Mouse (Mus musculus) heart, embryonic 11.5 days (tissue): Measurements from ENCODE around the gene Pacs2. TPM values are rescaled to one million over a fixed set of nuclear protein-coding genes. Genes with fewer than 3 reads are reported as not detected.

ENCODE experiments used
- ATAC-seq: fragments of 200-750 bp; cut with Nextera tagmentation; replicated peaks from 2 replicates; pipeline ENCODE4 v1.8.0; 2017; ENCODE audit warnings: moderate library complexity; ENCODE audit not compliant: insufficient number of reproducible peaks, low FRiP score, low TSS enrichment
- H3K27ac ChIP-seq: fragments of 300-500 bp; sonication (generic); 2 replicates; pipeline ENCODE4 v1.5.1; 2014; ENCODE audit warnings: mild to moderate bottlenecking, low read depth, low read length
- H3K27me3 ChIP-seq: fragments of 300-500 bp; sonication (generic); 2 replicates; pipeline ENCODE4 v1.6.1; 2014; ENCODE audit warnings: mild to moderate bottlenecking, low read length, mixed read lengths; ENCODE audit not compliant: control insufficient read depth, insufficient read depth
- H3K36me3 ChIP-seq: fragments of 300-500 bp; sonication (generic); 2 replicates; pipeline ENCODE4 v1.6.1; 2014; ENCODE audit warnings: mild to moderate bottlenecking, low read length, moderate library complexity, mixed read lengths; ENCODE audit not compliant: control insufficient read depth, insufficient read depth
- H3K4me1 ChIP-seq: fragments of 300-500 bp; sonication (generic); 2 replicates; pipeline ENCODE4 v1.6.1; 2014; ENCODE audit warnings: low read length; ENCODE audit not compliant: control insufficient read depth, insufficient read depth
- H3K4me2 ChIP-seq: fragments of 300-500 bp; sonication (generic); 2 replicates; pipeline ENCODE4 v1.6.1; 2014; ENCODE audit warnings: mild to moderate bottlenecking, moderate library complexity
- H3K4me3 ChIP-seq: fragments of 300-500 bp; sonication (generic); 2 replicates; pipeline ENCODE4 v1.5.1; 2014; ENCODE audit warnings: low read depth, low read length
- H3K9ac ChIP-seq: fragments of 300-500 bp; sonication (generic); 2 replicates; pipeline ENCODE4 v1.6.1; 2014; ENCODE audit warnings: mild to moderate bottlenecking, low read depth, low read length, moderate library complexity
- H3K9me3 ChIP-seq: fragments of 300-500 bp; sonication (generic); replicated peaks from 2 replicates; pipeline ENCODE4 v1.6.1; 2016; ENCODE audit warnings: low read length; ENCODE audit not compliant: control insufficient read depth
- WGBS: fragments of 180-500 bp; shearing (Covaris S2); extraction: QIAGEN DNeasy Blood & Tissue Kit; methylation state at CpG from one replicate; pipeline ENCODE4 v1.1.7; 2014; ENCODE audit not compliant: insufficient replicate concordance; 5-methylcytosine and 5-hydroxymethylcytosine counted together
- polyA plus RNA-seq: library from polyadenylated mRNA; unstranded; fragments of >200 nt; fragmentation: Nextera tagmentation; extraction: Ambion mirVana; gene quantifications from 2 replicates; pipeline ENCODE4 v1.2.1, GENCODE M21; 2014

Pacs2 gene
- polyA plus RNA-seq, 1 experiment from 2014 or later = 11.3 TPM

GRCm38 (mm10) chr12:113016976-113017375 is 2.7 kb downstream of the Pacs2 start:
- Histone ChIP-seq H3K4me3 (no peak overlapping the region), H3K27ac (no peak overlapping the region), H3K36me3 (0 out of 2 replicates have a peak, but pooled peaks cover 3% of the 10 kb centered on the region), H3K4me1 (peaks cover 11% of the 10 kb centered on the region), H3K4me2 (no peak overlapping the region), H3K9ac (0 out of 2 replicates have a peak overlapping the region, but pooled peaks have one; percentile 22), H3K27me3 (no peaks in the 10 kb centered on the region), H3K9me3 (no peaks in the 10 kb centered on the region)
- 74% methylated on average over 8 of the region's 8 CpGs for WGBS
- ATAC-seq = no peak

- Histone ChIP-seq H3K36me3 (0 out of 2 replicates have a peak, but pooled peaks cover 3% of the 10 kb centered on the region), H3K27ac (no peak overlapping the region), H3K9ac (no peak overlapping the region; the same call in 1 of the 2 replicates), H3K4me3 (no peak overlapping the region), H3K27me3 (no peaks in the 10 kb centered on the region), H3K4me2 (peak overlapping the region; percentile 8; the same call in 1 of the 2 replicates), H3K9me3 (no peaks in the 10 kb centered on the region), H3K4me1 (peaks cover 11% of the 10 kb centered on the region)
- WGBS = 63% methylated on average over 9 of the region's 9 CpGs
- ATAC-seq = no peak
These were observed 3.2 kb downstream of the Pacs2 start for GRCm38 (mm10) chr12:113017429-113017984.

- Histone ChIP-seq H3K27me3 (no peaks in the 10 kb centered on the region), H3K27ac (no peak overlapping the region), H3K4me1 (peaks cover 9% of the 10 kb centered on the region), H3K4me2 (no peak overlapping the region), H3K36me3 (0 out of 2 replicates have a peak, but pooled peaks cover 3% of the 10 kb centered on the region), H3K4me3 (no peak overlapping the region), H3K9ac (no peak overlapping the region), H3K9me3 (no peaks in the 10 kb centered on the region)
- no peak for ATAC-seq
- WGBS = 68% methylated on average over 4 of the region's 4 CpGs
These were observed 4.5 kb downstream of the Pacs2 start for GRCm38 (mm10) chr12:113018763-113019162.

GRCm38 (mm10) chr12:113021488-113021887 is 7.2 kb downstream of the Pacs2 start:
- Histone ChIP-seq H3K4me3 (no peak overlapping the region), H3K4me2 (no peak overlapping the region), H3K9me3 (no peaks in the 10 kb centered on the region), H3K36me3 (0 out of 2 replicates have a peak, but pooled peaks cover 3% of the 10 kb centered on the region), H3K27ac (no peak overlapping the region), H3K9ac (no peak overlapping the region), H3K4me1 (peaks cover 5% of the 10 kb centered on the region; the same call in 1 of the 2 replicates), H3K27me3 (no peaks in the 10 kb centered on the region)
- no peak for ATAC-seq

- no peak overlapping the region for H3K4me2 ChIP-seq
- WGBS = 55% methylated on average over 4 of the region's 4 CpGs
- H3K36me3 ChIP-seq = 0 out of 2 replicates have a peak, but pooled peaks cover 3% of the 10 kb centered on the region
- H3K9me3 ChIP-seq = no peaks in the 10 kb centered on the region
- no peak for ATAC-seq
- no peak overlapping the region for H3K9ac ChIP-seq
- no peaks in the 10 kb centered on the region for H3K27me3 ChIP-seq
- H3K27ac ChIP-seq = no peak overlapping the region
- peaks cover 15% of the 10 kb centered on the region for H3K4me1 ChIP-seq
- no peak overlapping the region for H3K4me3 ChIP-seq
These were observed 8.8 kb downstream of the Pacs2 start for GRCm38 (mm10) chr12:113023082-113023481.

GRCm38 (mm10) chr12:113026557-113026956 is 12.2 kb downstream of the Pacs2 start:
- whole genome bisulfite sequencing = 94% methylated on average over 1 of the region's 1 CpGs
- no peak overlapping the region for H3K4me2 ChIP-seq
- peaks cover 29% of the 10 kb centered on the region for H3K4me1 ChIP-seq

GRCm38 (mm10) chr12:113027495-113027894 is 13.2 kb downstream of the Pacs2 start:
- no peak overlapping the region for H3K4me2 ChIP-seq
- H3K4me1 ChIP-seq = peaks cover 38% of the 10 kb centered on the region
- 85% methylated on average over 2 of the region's 2 CpGs for WGBS
- H3K27ac ChIP-seq = peak overlapping the region; percentile 35; the same call in 1 of the 2 replicates
- ATAC-seq = no peak
- no peak overlapping the region for H3K9ac ChIP-seq
- no peak overlapping the region for H3K4me3 ChIP-seq
- no peaks in the 10 kb centered on the region for H3K36me3 ChIP-seq
- H3K27me3 ChIP-seq = no peaks in the 10 kb centered on the region
- H3K9me3 ChIP-seq = no peaks in the 10 kb centered on the region

More at GRCm38 (mm10) chr12:113026557-113026956, 12.2 kb downstream of the Pacs2 start:
- Histone ChIP-seq H3K4me3 (no peak overlapping the region), H3K9me3 (no peaks in the 10 kb centered on the region), H3K27me3 (no peaks in the 10 kb centered on the region), H3K9ac (no peak overlapping the region), H3K27ac (no peak overlapping the region), H3K36me3 (no peaks in the 10 kb centered on the region)
- ATAC-seq = no peak

GRCm38 (mm10) chr12:113028067-113028466 is 13.8 kb downstream of the Pacs2 start:
- WGBS = 49% methylated on average over 5 of the region's 5 CpGs
- Histone ChIP-seq H3K4me1 (peaks cover 41% of the 10 kb centered on the region), H3K9me3 (no peaks in the 10 kb centered on the region), H3K36me3 (no peaks in the 10 kb centered on the region), H3K4me2 (no peak overlapping the region), H3K27ac (peak overlapping the region; percentile 35; the same call in 1 of the 2 replicates), H3K4me3 (no peak overlapping the region), H3K27me3 (no peaks in the 10 kb centered on the region), H3K9ac (no peak overlapping the region)
- peak; percentile 22; the same call in 1 of the 2 replicates for ATAC-seq

GRCm38 (mm10) chr12:113028898-113029297 is 14.6 kb downstream of the Pacs2 start:
- no peaks in the 10 kb centered on the region for H3K36me3 ChIP-seq
- H3K27ac ChIP-seq = no peak overlapping the region
- H3K4me3 ChIP-seq = no peak overlapping the region
- H3K4me2 ChIP-seq = no peak overlapping the region
- no peaks in the 10 kb centered on the region for H3K9me3 ChIP-seq
- H3K9ac ChIP-seq = no peak overlapping the region
- peaks cover 47% of the 10 kb centered on the region for H3K4me1 ChIP-seq
- no peak for ATAC-seq
- no peaks in the 10 kb centered on the region for H3K27me3 ChIP-seq
- WGBS = 81% methylated on average over 9 of the region's 9 CpGs
